Mouse (Mus musculus) cerebellum, adult 11 months (tissue): ENCODE results near the gene Myo1e.

Experiments used
- DNase-seq: peaks from one replicate; pipeline ENCODE4 v3.0.0; 2022

The Myo1e gene

GRCm38 (mm10) chr9:70224046-70224445 lies 16.9 kb downstream of the Myo1e start:
- DNase-seq, result no peak

GRCm38 (mm10) chr9:70226359-70226758 lies 19.2 kb downstream of the Myo1e start:
- no peak for DNase-seq

GRCm38 (mm10) chr9:70229823-70230222 lies 22.7 kb downstream of the Myo1e start:
- no peak for DNase-seq

- no peak for DNase-seq
Observed at GRCm38 (mm10) chr9:70232044-70233010, 25.2 kb downstream of the Myo1e start.

GRCm38 (mm10) chr9:70237136-70237535 lies 30.0 kb downstream of the Myo1e start:
- DNase-seq, result no peak

GRCm38 (mm10) chr9:70237561-70237960 lies 30.4 kb downstream of the Myo1e start:
- no peak for DNase-seq

GRCm38 (mm10) chr9:70238391-70238790 lies 31.2 kb downstream of the Myo1e start:
- DNase-seq, result no peak

GRCm38 (mm10) chr9:70239229-70239628 lies 32.1 kb downstream of the Myo1e start:
- no peak for DNase-seq

- no peak for DNase-seq
Observed at GRCm38 (mm10) chr9:70240703-70241410, 33.7 kb downstream of the Myo1e start.

- DNase-seq, result no peak
Observed at GRCm38 (mm10) chr9:70241411-70241961, 34.3 kb downstream of the Myo1e start.

GRCm38 (mm10) chr9:70242112-70242862 lies 35.1 kb downstream of the Myo1e start:
- no peak for DNase-seq

GRCm38 (mm10) chr9:70243241-70243640 lies 36.1 kb downstream of the Myo1e start:
- DNase-seq, result no peak

GRCm38 (mm10) chr9:70243708-70244107 lies 36.6 kb downstream of the Myo1e start:
- no peak for DNase-seq

GRCm38 (mm10) chr9:70244115-70244514 lies 37.0 kb downstream of the Myo1e start:
- DNase-seq, result no peak

GRCm38 (mm10) chr9:70245040-70245439 lies 37.9 kb downstream of the Myo1e start:
- no peak for DNase-seq

GRCm38 (mm10) chr9:70246427-70246826 lies 39.3 kb downstream of the Myo1e start:
- DNase-seq, result no peak

GRCm38 (mm10) chr9:70248046-70248445 lies 40.9 kb downstream of the Myo1e start:
- no peak for DNase-seq

GRCm38 (mm10) chr9:70248826-70249225 lies 41.7 kb downstream of the Myo1e start:
- no peak for DNase-seq

GRCm38 (mm10) chr9:70249881-70250681 lies 42.9 kb downstream of the Myo1e start:
- no peak for DNase-seq

- no peak for DNase-seq
Observed at GRCm38 (mm10) chr9:70251441-70251985, 44.4 kb downstream of the Myo1e start.

GRCm38 (mm10) chr9:70253016-70253415 lies 45.9 kb downstream of the Myo1e start:
- DNase-seq, result no peak

GRCm38 (mm10) chr9:70255005-70255404 lies 47.9 kb downstream of the Myo1e start:
- DNase-seq, result no peak
